Mouse (Mus musculus) left cerebral cortex, adult 9 months (tissue): ENCODE measurements around the gene Fam222a.

ENCODE experiments used
- DNase-seq, 2 experiments: peaks; one replicate each; pipeline ENCODE4 v3.0.0; 2022; ENCODE audit warnings: low spot score in 2 of 2

The Fam222a gene

DNA sequence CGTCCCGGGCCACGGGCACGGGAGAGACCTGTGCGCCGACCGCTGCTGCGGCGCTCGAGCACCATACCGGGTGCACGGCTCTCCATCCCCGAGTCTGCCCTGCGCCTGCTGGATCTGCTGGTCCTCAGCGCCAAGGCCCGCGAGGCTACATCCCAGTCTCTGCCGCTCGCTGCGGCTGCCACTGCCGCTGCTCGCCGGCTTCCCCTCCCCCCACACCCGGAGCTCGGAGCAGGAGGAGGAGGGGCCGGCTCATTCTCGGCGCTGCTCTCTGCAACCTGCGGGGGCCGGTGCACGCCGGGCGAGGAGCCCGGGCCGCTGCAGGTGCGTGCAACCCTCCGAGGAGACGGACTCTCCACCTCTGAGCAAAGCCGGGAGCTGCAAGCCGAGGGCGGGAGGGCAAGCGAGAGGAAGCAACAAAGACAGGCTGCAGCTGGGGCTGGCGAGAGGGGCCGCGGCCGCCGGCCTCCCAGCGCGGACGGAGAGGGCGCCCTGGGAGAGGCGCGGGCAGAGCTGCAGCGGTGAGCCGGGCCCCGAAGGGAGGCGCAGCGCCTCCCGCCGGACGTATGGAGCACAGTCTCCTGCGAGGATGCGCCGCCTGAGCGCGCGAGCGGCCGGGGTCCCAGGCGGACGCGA, at the start of gene Fam222a:
Fam222a (plus strand) TSS at position 452 of the 633 bp plus-strand sequence.
- DNase-seq, result peak in 1 of 2 experiments; percentile 51

DNA sequence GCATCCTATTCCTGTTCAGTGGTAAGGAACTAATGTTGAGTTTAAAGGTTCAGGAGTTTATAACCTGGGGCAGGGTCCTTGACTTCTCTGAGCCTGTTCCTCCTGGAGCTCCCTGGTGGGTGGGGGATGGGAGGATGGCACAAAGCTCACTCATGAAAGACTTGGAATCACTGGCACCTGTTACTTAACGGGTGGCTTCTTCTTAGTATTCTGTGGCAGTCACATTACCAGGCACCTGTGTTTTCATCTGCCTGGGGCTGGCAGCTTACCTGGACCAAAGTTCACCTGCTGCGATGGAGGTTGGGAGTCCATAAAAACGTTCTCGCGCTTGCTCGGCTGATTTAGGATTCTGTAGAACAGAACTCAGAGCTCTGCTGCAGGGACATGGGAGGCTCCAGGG, 39.5 kb upstream of the Fam222a start:
- DNase-seq, result no peak

DNA sequence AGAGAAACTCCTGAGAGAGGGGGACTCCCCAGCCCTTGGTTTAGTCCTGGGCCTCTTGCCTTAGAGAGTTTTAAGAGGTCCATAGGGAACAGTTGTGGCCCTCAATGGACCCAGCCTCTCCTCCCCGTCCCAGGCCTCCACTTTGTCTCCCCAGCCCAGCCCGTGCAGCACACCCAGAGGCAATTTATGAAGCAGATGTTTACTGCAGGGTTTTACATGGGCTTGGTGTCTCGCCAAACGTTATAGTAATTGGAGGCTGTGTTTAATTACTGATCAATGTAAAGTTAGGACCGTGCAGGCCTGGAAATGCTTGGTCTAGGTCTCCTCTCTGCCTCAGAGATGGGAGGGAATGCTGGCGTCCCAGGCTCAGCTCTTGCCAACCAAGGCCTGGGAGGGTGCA, 37.5 kb upstream of the Fam222a start:
- DNase-seq, result no peak

DNA sequence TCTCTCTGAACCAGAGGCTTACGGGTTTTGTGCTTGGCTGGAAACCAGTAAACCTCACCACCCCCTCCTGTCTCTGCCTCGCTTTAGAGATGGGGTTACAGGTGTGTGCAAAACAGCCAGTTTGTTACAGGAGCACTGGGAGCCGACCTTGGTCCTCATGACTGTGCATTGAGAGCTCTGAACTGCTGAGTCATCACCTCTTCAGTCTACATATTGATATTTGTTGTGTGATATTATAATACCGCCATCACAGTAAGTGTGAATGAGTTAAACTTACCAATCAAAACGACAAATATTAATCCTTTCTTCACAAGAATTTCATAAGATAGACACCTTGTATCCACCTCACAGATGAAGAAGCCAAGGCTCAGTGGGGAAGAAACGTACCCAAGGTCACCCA, 35.8 kb upstream of the Fam222a start:
- DNase-seq, result no peak

DNA sequence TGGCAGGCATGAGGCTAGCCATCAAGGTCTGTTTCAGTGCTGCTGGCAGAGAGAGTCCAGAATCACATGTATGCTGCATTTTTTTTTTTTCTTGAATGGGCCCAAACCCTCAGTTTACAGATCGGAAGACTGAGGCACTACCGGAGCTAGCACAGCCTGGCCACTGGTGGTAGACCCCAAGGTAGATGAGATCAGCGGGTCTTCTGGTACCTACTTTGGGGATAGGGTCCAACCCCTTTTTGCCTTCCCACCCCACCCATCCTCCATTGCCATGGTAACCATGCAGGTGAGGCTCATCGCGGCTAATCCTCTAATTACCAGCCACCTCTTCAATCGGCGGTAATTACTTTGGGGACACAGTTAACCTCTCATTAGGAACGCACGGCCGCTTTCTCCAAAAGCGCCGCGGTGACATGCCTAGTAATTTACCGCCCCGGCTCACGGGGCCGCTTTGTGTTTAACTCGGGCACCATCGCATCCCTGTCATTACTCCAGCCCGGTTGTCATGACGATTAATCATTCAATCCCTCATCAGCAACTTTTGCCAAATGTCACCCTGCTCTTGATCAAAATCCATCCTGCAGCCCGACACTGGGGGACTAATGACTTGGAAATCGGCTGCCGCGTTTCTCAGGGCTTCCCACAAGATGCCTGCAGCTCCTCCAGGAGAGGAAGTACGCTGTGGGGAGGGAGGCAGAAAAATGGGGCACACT, 30.4 kb upstream of the Fam222a start:
- no peak for DNase-seq

DNA sequence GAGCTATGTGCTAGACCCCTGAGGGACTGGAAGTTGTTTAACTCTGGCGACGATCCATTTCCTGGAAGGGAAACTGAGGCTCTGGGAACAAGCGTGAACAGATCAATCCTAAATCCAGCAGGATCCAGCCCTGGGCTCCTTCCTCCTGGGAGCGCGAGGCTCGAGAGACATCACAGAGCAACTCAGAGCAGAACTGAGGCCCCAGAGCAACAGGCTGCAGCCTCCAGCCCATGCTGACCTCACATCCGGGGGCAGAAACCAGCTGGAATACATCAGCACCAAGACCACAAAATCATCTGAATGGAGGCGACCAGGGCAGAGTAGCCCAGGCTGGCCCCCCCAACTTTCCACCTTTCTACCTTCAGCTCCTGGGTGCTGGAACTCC, 29.8 kb upstream of the Fam222a start:
- no peak for DNase-seq

DNA sequence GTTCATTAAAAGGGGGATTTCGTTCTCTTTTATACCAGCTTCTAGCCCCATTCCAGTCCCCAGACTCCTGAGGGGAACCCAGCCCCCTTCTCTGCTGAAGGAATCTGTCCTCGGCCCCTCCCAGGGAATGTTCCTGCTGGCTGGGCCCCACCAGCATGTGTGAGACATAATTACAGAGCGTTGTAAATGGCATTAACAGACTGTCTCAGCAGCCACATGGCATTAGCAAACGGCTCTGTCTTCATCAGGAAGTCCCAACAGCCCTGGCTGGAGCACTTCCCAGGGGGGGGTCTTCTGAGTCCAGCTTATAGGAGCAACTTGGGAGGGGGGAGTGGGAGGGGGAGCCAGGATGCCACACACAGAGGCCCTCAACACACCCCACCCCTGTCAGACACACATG, 29.1 kb upstream of the Fam222a start:
- no peak for DNase-seq

DNA sequence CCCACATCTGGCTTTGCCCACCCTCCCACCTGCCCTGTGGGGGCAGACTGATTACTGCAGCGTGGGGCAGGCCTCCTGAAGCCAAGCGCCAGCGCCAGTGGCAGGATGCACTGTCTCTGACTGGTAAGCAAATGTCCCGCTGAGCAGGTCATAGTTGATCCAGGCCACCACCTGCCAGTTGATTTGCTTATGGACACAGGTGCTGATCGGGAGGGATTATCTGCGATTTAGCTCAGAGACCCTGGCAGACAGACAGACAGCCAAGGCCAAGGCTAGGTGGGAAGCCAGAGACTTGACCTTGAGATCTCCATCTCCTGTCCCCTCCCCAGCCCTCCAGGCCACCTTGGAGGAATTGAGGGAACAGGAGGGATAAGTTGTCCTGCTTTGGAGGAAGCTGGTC, 28.1 kb upstream of the Fam222a start:
- no peak for DNase-seq

DNA sequence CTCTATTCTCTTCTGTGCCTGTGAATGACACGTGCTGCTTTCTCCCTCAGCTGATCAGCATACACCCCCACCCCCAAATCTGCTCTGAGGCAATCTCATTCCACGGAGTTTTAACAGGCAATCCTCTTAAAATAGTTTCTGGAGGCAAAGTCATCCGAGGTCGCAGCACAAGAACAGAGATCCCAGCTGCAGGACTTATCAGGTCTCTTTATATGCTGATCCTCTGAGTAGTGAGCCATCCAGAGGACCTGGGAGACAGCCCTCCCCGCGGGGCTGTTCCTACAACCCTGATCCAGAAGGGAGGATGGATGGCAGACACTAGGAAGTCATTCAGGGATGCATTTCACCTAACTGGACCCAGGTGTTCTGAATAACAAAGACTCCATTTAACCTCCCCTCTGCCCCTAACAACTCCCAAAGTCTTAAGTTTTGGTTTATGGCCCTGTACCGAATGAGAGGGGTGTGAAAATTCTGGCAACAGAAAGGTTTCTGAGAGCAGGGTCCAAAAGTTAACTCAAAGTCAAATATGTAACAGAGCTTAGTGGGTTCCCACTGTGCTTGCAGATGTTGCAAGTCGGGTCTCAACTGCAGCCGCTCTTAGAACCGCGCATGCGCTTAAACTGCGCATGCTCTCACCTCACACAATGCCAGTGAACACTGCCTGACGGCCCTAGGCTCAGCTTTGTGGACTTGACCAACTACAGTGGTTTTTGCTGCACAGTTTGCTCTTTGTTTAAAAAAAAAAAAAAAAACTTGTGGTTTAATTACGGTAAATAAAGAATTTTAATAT, 26.0 kb upstream of the Fam222a start:
- no peak for DNase-seq

DNA sequence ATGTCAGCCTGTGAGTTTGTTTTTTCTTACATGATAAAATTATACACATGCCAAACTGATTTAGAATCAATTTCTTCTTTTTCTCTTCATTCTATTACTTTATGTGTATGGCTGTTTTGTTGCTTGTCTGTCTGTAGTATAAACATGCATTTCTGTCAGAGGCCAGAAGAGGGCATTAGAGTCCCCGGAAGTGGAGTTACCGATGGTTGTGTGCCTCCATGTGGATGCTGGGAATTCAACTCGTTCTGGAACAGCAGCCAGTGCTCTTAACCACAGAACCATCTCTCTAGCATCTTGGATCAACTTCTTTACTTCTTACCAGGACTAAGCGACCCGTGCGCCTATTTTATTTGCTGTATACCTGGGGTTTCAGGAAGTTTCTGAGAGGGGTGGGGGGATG, 24.2 kb upstream of the Fam222a start:
- no peak for DNase-seq

DNA sequence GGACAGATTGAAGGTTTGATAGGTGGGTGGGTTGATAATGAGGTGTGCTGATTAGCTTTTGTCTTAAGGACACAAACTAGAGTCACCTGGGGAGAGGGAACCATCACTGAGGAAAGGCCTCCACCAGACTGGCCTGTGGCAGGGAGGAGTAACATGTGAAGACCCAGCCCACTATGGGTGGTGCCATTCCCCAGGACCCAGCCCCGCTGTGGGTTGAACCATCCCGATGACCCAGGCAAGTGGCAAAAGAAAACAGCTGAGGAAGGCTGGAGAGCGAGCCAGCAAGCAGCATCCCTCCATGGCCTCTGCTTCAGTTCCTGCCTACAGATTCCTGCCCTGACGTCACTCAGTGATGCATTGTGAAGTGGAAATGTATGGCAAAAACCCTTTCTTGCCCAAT, 23.6 kb upstream of the Fam222a start:
- DNase-seq, result no peak

DNA sequence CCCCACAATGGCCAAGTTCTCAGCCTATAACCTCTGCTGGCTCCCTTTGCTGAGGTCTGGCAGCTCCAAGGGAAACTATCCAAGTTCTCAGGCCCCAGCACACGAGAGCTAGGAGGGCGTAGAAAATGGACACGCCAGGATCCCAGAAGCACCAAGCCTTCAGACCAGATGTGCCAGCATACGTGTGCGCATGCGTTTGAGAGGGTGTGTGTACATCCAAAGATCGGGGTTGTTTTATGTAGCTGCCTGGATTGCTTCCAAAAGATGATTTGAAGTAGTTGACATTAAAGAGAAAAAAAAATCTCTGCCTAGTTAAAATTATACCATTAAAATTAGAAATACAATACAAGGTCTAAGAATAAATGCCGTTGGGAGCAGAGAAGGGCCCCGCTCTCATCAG, 22.7 kb upstream of the Fam222a start:
- no peak for DNase-seq

DNA sequence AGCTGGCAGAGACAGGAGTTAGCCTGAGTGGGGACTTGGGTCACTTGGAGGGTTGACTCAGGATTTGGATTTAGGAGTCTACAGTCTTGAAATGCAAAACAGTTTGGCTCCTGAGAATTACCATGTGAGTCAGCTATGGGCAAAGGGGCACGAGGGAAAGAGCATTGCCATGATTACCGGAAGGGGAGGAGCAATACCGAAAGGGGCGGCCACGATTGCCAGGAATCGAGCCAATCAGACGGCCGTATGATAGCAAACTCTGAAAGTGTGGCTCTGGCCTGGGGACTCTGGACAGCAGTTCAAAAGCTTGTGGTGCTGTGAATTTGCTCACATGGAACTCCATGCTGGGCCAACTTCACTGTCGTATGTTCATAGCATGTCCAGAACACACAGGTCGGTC, 18.8 kb upstream of the Fam222a start:
- DNase-seq, result no peak

DNA sequence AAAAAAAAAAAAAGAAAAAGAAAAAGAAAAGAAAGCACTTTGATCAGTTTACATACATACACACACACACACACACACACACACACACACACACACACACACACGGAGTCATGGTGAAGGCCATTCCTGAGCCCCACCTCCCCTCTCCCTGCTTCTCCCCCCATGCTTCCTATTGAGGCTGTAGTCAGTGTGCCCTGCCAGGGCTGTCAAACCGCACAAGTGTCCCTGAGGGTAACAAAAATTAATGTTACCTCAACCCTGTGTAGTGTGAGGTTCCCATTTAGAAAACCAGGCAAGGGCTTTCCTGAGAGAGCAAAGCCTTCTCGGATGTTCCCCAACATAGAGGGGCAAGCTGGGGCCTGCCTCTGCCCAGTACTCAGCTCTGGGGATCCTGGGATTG, 18.0 kb upstream of the Fam222a start:
- DNase-seq, result no peak

DNA sequence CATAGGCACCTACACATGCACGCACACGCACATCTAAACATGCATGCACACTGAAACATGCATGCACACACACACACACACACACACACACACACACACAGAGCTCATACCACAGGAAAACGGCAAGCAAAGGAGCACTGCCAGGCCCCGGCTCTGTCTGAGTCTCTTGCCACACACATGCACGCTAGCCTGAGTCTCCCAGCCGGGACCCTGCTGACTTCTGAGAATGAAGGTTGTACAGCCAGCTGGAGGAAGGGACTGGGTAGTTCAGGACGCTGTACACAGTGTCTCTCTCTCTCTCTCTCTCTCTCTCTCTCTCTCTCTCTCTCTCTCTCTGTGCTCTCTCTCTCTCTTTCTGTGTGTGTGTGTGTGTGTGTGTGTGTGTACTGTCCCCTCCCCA, 17.4 kb upstream of the Fam222a start:
- no peak for DNase-seq

DNA sequence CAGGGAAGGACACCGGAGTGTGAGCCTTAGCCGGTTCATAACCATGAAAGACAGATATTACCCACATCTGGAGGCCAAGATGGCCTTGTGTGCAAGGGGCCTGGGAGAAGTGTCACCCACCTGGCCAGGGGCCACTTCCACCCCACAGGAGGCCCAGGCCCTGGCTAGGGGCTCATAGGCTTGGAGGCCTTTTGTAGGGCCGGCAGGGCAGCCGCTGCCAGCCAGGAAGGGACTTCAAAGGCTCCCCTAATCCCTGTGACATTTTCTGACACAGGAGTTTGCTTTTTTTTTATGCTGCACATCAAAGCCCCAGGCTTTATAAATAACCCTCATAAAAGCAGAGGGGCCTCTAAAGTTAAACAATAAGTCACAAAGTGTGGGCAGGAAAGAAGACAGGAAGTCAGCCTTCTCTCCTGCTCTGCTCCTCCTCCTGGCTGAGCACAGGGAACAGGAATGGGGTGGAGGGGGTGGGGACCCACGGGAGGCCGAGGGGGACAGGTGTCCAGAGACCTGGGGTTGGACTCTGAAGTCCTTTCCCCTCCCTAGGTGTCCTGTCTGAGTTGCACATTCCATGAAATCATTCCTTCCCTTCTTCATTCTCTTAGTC, 16.8 kb upstream of the Fam222a start:
- no peak for DNase-seq

DNA sequence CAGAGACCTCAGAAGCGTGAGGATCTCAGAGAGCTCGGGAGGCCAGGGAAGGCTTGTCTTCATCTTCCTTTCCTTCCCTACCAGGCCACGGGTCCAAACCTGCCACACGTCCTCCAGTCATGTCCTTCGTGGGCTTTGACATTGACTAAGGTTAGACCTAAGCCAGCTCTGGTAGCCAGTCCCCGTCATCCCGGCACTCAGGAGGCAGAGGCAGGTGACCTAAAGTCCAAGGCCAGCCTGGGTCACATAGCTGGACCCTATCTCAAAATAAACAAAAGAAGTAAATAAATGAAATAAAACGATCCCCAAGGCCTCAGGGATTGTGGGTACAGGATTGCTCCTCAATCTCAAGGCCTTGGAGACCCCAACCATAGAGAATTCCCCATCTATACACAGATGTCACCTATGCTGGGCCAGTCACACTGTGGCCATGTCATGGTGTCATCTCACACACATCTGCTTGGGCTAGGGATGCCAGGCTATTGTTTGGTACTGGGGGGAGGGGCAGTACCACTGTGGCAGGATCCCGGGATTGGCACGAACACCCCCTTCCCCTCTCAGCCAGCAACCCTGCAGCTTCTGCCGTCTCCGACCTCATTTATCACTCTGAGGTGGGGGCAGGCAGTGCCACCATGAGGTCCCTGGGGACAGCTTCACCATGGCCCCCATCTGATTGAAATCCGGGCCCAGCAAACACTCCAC, 15.2 kb upstream of the Fam222a start:
- no peak for DNase-seq

DNA sequence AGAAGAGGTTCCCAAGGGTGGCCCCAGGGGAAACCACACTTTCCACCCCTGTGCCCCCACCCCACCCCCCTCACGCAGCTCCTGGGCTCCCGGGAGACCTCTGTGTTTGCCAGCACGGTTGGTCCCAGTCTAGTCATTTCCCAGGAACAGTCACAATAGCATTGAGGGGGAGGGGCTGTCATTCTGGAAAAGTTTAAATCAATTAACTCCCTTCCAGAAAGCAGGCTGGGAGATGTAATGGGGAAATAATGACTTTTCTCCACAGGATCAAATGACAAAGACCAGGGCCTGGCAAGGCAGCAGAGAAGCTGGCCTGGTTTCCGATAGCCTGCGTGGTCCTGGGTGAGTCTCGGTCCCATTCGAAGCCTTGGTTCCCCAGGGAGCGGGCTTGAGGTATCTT, 14.1 kb upstream of the Fam222a start:
- DNase-seq, result no peak

DNA sequence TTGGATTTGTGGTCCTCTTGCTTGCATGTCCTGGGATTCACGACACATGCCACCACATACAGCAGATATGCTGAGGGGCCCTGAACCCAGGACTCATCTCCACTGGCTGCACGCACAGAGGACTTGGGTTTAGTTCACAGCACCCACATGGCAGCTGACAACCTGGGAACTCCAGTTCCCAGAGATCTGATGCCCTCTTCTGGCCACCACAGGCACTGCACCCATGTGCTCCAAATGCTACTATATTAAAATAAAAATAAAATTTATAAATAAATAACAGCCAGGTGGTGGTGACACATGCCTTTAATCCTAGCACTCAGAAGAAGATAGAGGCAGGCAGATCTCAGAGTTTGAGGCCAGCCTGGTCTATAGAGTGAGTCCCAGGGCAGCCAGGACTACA, 12.4 kb upstream of the Fam222a start:
- no peak for DNase-seq

DNA sequence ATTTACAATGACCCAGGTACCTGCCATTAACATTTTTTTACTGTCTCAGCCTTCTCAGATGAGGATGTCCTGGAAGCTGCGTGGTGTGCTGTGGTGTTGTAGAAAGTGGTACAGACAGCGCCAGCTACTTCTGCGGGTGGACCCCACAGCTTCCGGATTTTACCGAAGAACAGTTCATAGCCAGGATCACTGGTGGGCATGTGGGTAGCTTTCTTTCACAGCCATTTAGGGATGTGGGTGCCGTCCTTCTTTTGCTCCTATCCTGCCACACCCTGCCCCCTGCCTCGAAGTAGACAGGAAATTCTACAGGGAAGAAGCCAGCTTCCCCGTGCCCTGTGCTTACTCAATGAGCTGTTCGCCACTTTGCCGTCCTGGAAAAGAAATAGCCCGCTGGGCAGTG, 11.7 kb upstream of the Fam222a start:
- no peak for DNase-seq

DNA sequence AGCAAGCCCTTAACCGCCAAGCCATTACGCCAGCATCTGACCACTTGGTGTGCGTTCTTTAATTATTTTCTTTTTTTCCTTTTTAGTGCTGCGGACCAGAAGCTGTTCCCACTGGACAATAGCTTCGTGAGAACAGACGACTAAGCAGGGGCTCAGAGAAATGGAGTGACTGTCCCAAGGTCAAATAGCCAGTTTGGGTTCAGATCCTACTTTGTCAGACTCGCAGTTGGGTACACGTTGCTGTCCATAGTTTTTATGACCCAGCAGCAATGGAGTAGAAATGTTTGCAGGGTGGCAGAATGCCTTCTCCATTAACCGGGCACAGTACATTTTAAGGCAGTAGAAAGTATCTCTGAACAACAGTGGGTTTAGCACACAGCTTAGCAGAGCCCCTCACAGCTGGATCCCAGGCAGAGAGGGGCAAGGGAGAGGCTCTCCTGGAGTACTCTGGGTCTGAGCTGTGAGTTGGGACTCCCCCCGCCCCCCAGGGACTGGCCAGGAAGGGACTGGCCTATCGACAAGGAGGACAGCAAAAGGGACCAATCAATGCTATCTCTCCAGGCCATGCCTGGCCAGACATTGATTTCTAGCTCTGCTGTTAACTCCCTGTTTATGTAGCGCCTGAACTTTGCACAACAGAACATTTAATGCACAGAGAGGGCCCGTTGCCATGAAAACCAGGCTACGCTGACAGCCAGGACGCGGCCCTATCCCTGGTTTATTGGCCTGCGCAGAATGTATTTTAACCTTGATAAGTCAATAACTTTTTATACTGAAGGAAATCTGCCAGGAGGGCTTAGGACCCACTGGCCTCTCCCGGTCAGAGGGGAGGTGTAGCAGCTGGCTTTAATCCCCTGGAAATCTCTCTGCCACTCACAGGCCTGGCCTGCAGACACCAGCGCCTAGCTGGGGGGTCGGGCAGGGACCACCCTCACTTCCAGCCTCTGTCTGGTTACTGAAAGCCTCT, 9.8 kb upstream of the Fam222a start:
- DNase-seq, result no peak
